Mouse (Mus musculus): ENCODE results near the gene Vmn2r116.
"Not testable (repeated sequence)": the region's sequence is repeated elsewhere in the genome, so short reads cannot be mapped to it uniquely, and the experiment has no call there.

The Vmn2r116 gene

GRCm38 (mm10) chr17:23384304-23384703 is at the start of gene Vmn2r116:
Gene Vmn2r116, plus strand, starts transcription at chr17:23384604.
- DNase-seq = not testable (repeated sequence)

GRCm38 (mm10) chr17:23343441-23343840 is 41.0 kb upstream of the Vmn2r116 start, which contains the start of gene Vmn2r115:
Gene Vmn2r115, plus strand, starts transcription at chr17:23343741.
- DNase-seq = not testable (repeated sequence)

GRCm38 (mm10) chr17:23351644-23352043 is 32.8 kb upstream of the Vmn2r116 start:
- no peak for DNase-seq

GRCm38 (mm10) chr17:23433150-23433679 is 48.8 kb downstream of the Vmn2r116 start:
- DNase-seq = no peak

All from cerebellum, postnatal 10 days (tissue).